Mouse (Mus musculus) macrophage (primary cell): ENCODE measurements around the gene Tm7sf3. TPM values are rescaled to one million over a fixed set of nuclear protein-coding genes. Genes with fewer than 3 reads are reported as not detected.

Experiments
- H3K27ac ChIP-seq: fragments of 350-480 bp; formaldehyde crosslinking; 2 replicates; pipeline ENCODE4 v1.9.0; 2021
- H3K36me3 ChIP-seq: fragments of 350-480 bp; formaldehyde crosslinking; 2 replicates; pipeline ENCODE4 v1.9.0; 2021; ENCODE audit errors: inconsistent target
- H3K4me3 ChIP-seq: fragments of 350-480 bp; formaldehyde crosslinking; 2 replicates; pipeline ENCODE4 v1.9.0; 2021; ENCODE audit errors: inconsistent target
- H3K79me2 ChIP-seq: fragments of 350-480 bp; formaldehyde crosslinking; 2 replicates; pipeline ENCODE4 v1.9.0; 2021; ENCODE audit errors: inconsistent target
- WGBS: methylation state at CpG from one replicate; pipeline ENCODE4 v1.1.7; 2026; ENCODE audit warnings: inconsistent platforms; ENCODE audit not compliant: missing documents; 5-methylcytosine and 5-hydroxymethylcytosine counted together
- polyA plus RNA-seq: library from polyadenylated mRNA; stranded (reverse); fragments of 250-400 nt; gene quantifications from 3 replicates; pipeline ENCODE4 v1.2.4, GENCODE M21; 2018; ENCODE audit warnings: inconsistent platforms

Gene Tm7sf3
- polyA plus RNA-seq, 1 experiment from 2014 or later = 11.7 TPM

- Histone ChIP-seq H3K36me3 (no peaks in the 10 kb centered on the region), H3K4me3 (no peak overlapping the region), H3K27ac (no peak overlapping the region), H3K79me2 (peaks cover 27% of the 10 kb centered on the region)
- WGBS = 41% methylated on average over 6 of the region's 7 CpGs
Observed at GRCm38 (mm10) chr6:146640068-146640965, 2.3 kb downstream of the Tm7sf3 start.

DNA sequence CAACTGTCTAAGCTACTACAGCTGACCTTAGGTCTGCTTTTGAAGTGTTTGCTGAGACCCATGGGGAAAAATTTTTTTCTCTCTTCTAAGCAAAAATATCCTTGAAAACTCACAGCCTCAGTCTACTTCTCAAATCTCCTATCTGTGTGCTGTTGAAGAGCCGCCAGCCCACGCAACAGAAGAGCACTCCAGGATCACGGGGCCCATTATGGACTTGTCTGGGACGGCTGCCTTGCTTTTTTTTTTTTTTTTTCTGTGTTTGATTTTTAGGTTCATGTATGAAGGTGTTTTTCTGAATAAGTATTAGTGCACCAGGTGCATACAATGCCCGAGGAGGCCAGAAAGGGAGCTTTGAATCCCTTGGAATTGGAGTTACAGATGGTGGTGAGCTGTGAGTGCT, 6.1 kb downstream of the Tm7sf3 start:
- no peak overlapping the region for H3K4me3 ChIP-seq
- no peaks in the 10 kb centered on the region for H3K36me3 ChIP-seq
- WGBS = 100% methylated on average over 5 of the region's 5 CpGs
- H3K79me2 ChIP-seq = peaks cover 11% of the 10 kb centered on the region; the same call in 1 of the 2 replicates
- no peak overlapping the region for H3K27ac ChIP-seq

DNA sequence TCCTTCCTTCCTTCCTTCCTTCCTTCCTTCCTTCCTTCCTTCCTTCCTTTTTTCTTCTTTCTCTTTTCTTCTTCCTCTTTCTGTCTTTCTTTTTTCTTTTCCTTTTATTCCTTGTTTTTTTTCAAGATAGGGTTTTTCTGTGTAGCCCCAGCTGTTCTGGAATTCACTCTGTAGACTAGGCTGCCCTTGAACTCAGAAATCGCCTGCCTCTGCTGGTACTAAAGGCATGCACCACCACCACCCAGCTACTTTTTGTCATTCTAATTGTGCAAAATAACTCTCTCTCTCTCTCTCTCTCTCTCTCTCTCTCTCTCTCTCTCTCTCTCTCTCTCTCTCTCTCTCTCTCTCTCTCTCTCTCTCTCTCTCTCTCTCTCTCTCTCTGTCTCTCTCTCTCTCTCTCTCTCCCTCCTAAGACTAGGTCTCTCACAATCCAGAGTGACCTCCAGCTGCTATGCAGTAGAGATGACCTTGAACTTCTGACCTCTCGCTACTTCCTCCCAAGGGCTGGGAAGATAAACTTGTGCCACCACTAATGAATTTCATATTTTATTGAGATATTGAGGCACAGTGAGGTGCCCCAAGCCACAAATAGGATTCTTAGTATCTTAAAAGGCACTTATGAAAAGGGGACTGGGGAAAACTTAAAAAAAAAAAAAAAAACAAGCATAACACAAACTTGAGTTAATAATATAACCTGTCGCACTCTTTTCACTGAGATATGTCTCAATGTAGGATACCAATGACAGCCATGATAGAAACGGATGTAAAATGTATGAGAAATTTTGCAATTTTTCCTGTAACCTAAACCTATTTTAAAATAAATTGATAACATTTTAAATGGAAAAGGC, 7.6 kb downstream of the Tm7sf3 start:
- Histone ChIP-seq H3K79me2 (peaks cover 11% of the 10 kb centered on the region; the same call in 1 of the 2 replicates), H3K4me3 (no peak overlapping the region), H3K27ac (no peak overlapping the region), H3K36me3 (no peaks in the 10 kb centered on the region)
- WGBS = 74% methylated on average over 4 of the region's 4 CpGs

GRCm38 (mm10) chr6:146634015-146634722, 8.5 kb downstream of the Tm7sf3 start:
- Histone ChIP-seq H3K4me3 (peak overlapping the region; percentile 53), H3K36me3 (no peaks in the 10 kb centered on the region), H3K79me2 (peaks cover 12% of the 10 kb centered on the region; the same call in 1 of the 2 replicates), H3K27ac (peak overlapping the region; percentile 37)
- 4% methylated on average over 70 of the region's 82 CpGs for WGBS

GRCm38 (mm10) chr6:146633629-146634014, 9.0 kb downstream of the Tm7sf3 start:
- H3K27ac ChIP-seq = peak overlapping the region; percentile 37
- WGBS = 19% methylated on average over 14 of the region's 14 CpGs

GRCm38 (mm10) chr6:146633097-146633496, 9.5 kb downstream of the Tm7sf3 start:
- WGBS = 76% methylated on average over 8 of the region's 8 CpGs
- H3K27ac ChIP-seq = no peak overlapping the region
- H3K4me3 ChIP-seq = peak overlapping the region; percentile 53; the same call in 1 of the 2 replicates
- H3K36me3 ChIP-seq = no peaks in the 10 kb centered on the region
- peaks cover 17% of the 10 kb centered on the region; the same call in 1 of the 2 replicates for H3K79me2 ChIP-seq

More at GRCm38 (mm10) chr6:146633629-146634014, 9.0 kb downstream of the Tm7sf3 start:
- Histone ChIP-seq H3K79me2 (peaks cover 15% of the 10 kb centered on the region; the same call in 1 of the 2 replicates), H3K36me3 (no peaks in the 10 kb centered on the region), H3K4me3 (peak overlapping the region; percentile 53)

DNA sequence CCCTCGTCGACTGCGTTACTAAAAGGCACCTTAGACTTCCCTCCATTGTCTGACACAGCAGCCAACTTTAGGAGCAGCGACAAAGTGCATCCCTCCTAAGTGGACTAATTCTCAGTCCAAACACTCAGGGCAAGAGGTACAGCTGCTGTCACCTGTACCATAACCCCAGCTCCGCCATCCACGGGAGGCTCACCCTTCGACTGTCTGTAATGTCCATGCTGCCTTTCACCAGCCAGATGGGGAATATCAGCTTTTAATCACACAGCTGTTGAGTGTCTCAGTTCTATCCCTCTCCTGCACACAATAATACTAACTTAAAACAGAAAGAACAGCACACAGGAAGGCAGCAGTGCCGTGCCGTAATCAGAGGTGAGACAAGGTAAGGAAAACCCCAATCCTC, 10.2 kb downstream of the Tm7sf3 start:
- no peaks in the 10 kb centered on the region for H3K36me3 ChIP-seq
- 95% methylated on average over 9 of the region's 9 CpGs for WGBS
- H3K27ac ChIP-seq = no peak overlapping the region
- H3K79me2 ChIP-seq = peaks cover 18% of the 10 kb centered on the region; the same call in 1 of the 2 replicates
- no peak overlapping the region for H3K4me3 ChIP-seq

GRCm38 (mm10) chr6:146631847-146632246, 10.8 kb downstream of the Tm7sf3 start:
- H3K27ac ChIP-seq = no peak overlapping the region
- H3K36me3 ChIP-seq = no peaks in the 10 kb centered on the region
- peaks cover 23% of the 10 kb centered on the region; the same call in 1 of the 2 replicates for H3K79me2 ChIP-seq
- 95% methylated on average over 8 of the region's 8 CpGs for WGBS
- no peak overlapping the region for H3K4me3 ChIP-seq

- peaks cover 28% of the 10 kb centered on the region; the same call in 1 of the 2 replicates for H3K79me2 ChIP-seq
Observed at GRCm38 (mm10) chr6:146630961-146631360, 11.7 kb downstream of the Tm7sf3 start.

GRCm38 (mm10) chr6:146629781-146630756, 12.6 kb downstream of the Tm7sf3 start:
- H3K27ac ChIP-seq = no peak overlapping the region
- WGBS = 91% methylated on average over 9 of the region's 9 CpGs
- peaks cover 28% of the 10 kb centered on the region; the same call in 1 of the 2 replicates for H3K79me2 ChIP-seq
- no peaks in the 10 kb centered on the region for H3K36me3 ChIP-seq
- no peak overlapping the region for H3K4me3 ChIP-seq

More at GRCm38 (mm10) chr6:146630961-146631360, 11.7 kb downstream of the Tm7sf3 start:
- no peaks in the 10 kb centered on the region for H3K36me3 ChIP-seq
- 47% methylated on average over 4 of the region's 4 CpGs for WGBS
- H3K4me3 ChIP-seq = no peak overlapping the region
- no peak overlapping the region for H3K27ac ChIP-seq

GRCm38 (mm10) chr6:146628123-146628522, 14.5 kb downstream of the Tm7sf3 start:
- Histone ChIP-seq H3K4me3 (no peak overlapping the region), H3K36me3 (0 out of 2 replicates have a peak, but pooled peaks cover 3% of the 10 kb centered on the region), H3K27ac (no peak overlapping the region), H3K79me2 (peaks cover 28% of the 10 kb centered on the region; the same call in 1 of the 2 replicates)
- 90% methylated on average over 3 of the region's 3 CpGs for WGBS

GRCm38 (mm10) chr6:146616670-146617069, 26.0 kb downstream of the Tm7sf3 start:
- H3K27ac ChIP-seq = no peak overlapping the region
- no peak overlapping the region for H3K4me3 ChIP-seq
- WGBS = 90% methylated on average over 2 of the region's 2 CpGs
- no peaks in the 10 kb centered on the region for H3K79me2 ChIP-seq
- H3K36me3 ChIP-seq = peaks cover 28% of the 10 kb centered on the region; the same call in 1 of the 2 replicates

- no peak overlapping the region for H3K27ac ChIP-seq
- no peak overlapping the region for H3K4me3 ChIP-seq
- peaks cover 28% of the 10 kb centered on the region; the same call in 1 of the 2 replicates for H3K36me3 ChIP-seq
- WGBS = 97% methylated on average over 8 of the region's 8 CpGs
- no peaks in the 10 kb centered on the region for H3K79me2 ChIP-seq
Observed at GRCm38 (mm10) chr6:146615891-146616290, 26.7 kb downstream of the Tm7sf3 start.
